Mouse (Mus musculus): Measurements from ENCODE around the gene Gm20388.

- TF ChIP-seq CTCF (IDR thresholded peaks at IDR 0.05; ENCODE audit: extremely low read depth, insufficient read depth, low read length) (no peak), POLR2A (IDR thresholded peaks at IDR 0.05; ENCODE audit: extremely low read depth, insufficient read depth, low read length) (no peak)
These were observed 4289.8 kb downstream of the Gm20388 start for GRCm38 (mm10) chr8:124200400-124200799.

Data from cortical plate, adult 2 months (tissue).